Mouse (Mus musculus): ENCODE measurements around the gene Pax5.

DNA sequence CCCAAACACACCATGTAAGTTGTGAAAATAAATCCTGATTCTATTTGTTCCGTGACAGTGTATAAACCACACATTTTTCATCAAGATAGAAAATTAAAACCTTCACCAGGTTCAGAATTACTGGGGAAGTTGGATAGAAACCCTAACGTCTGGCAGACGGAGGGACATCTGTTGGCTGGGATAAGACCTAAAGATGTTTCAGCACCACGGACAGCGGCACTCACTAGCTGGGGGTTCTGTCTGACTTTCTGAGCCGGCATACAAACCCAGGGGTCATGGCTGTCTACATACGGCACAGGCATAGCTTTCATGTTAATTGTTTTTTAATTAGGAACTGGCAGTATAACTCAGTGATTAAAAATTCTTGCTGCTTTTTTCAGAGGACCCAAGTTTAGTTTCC, 198.6 kb downstream of the Pax5 start:
- TF ChIP-seq CTCF (IDR thresholded peaks at IDR 0.05; ENCODE audit: control insufficient read depth, insufficient read depth, insufficient read length): no peak
- no peak for TF ChIP-seq MAX (IDR thresholded peaks at IDR 0.05)
- TF ChIP-seq MYOG (IDR thresholded peaks at IDR 0.05; ENCODE audit: control insufficient read depth, extremely low read depth, insufficient read length): no peak
